Mouse (Mus musculus) erythroblast, embryonic 14.5 days (primary cell): ENCODE data around the gene Olfr371. TPM values are rescaled to one million over a fixed set of nuclear protein-coding genes. Genes with fewer than 3 reads are reported as not detected.

Source experiments
- H3K27me3 ChIP-seq: 2 replicates; pipeline ENCODE4 v1.6.1; 2012; ENCODE audit warnings: inconsistent platforms; ENCODE audit not compliant: control insufficient read depth
- H3K36me3 ChIP-seq: 2 replicates; pipeline ENCODE4 v1.6.1; 2012; ENCODE audit warnings: mild to moderate bottlenecking, inconsistent platforms; ENCODE audit not compliant: control insufficient read depth
- H3K4me1 ChIP-seq: 2 replicates; pipeline ENCODE4 v1.6.1; 2012; ENCODE audit warnings: inconsistent platforms; ENCODE audit not compliant: control insufficient read depth
- H3K4me3 ChIP-seq: replicated peaks from 2 replicates; pipeline ENCODE3; 2012; ENCODE audit warnings: moderate library complexity, mild to moderate bottlenecking, inconsistent platforms
- H3K9me3 ChIP-seq: 2 replicates; pipeline ENCODE4 v1.6.1; 2012; ENCODE audit warnings: low read length, inconsistent platforms, mixed read lengths; ENCODE audit not compliant: control insufficient read depth
- GATA1 ChIP-seq: IDR thresholded peaks from 2 replicates; pipeline ENCODE4 v1.6.1; 2012; ENCODE audit warnings: low read length, inconsistent platforms, mixed read lengths
- TAL1 ChIP-seq: IDR thresholded peaks from 3 replicates; pipeline ENCODE4 v1.6.1; 2012; ENCODE audit warnings: low read length, inconsistent platforms, mixed read lengths
- polyA plus RNA-seq: library from polyadenylated mRNA; stranded (reverse); fragments of >175 nt; gene quantifications from 2 replicates; pipeline ENCODE4 v1.2.3, GENCODE M21; 2012

Olfr371 gene
- polyA plus RNA-seq = not detected in 2 replicates

- H3K9me3 ChIP-seq = no peaks in the 10 kb centered on the region
- H3K4me1 ChIP-seq = no peaks in the 10 kb centered on the region
- no peaks in the 10 kb centered on the region for H3K36me3 ChIP-seq
- H3K27me3 ChIP-seq = peaks cover 4% of the 10 kb centered on the region
- H3K4me3 ChIP-seq = no peak within 1 kb of the TSS
- TF ChIP-seq GATA1 (no peak), TAL1 (no peak)
Measured at GRCm38 (mm10) chr8:85225688-85226087, at the start of gene Olfr371. Olfr371 (plus strand) TSS chr8:85225988.

- Histone ChIP-seq H3K4me1 (no peaks in the 10 kb centered on the region), H3K9me3 (no peaks in the 10 kb centered on the region), H3K4me3 (no peak overlapping the region), H3K36me3 (no peaks in the 10 kb centered on the region), H3K27me3 (no peaks in the 10 kb centered on the region)
- TF ChIP-seq GATA1 = no peak
- TF ChIP-seq TAL1 = no peak
Measured at GRCm38 (mm10) chr8:85192346-85192745, 33.4 kb upstream of the Olfr371 start.

GRCm38 (mm10) chr8:85220220-85220619 is 5.6 kb upstream of the Olfr371 start:
- TF ChIP-seq GATA1 (no peak), TAL1 (no peak)
- no peaks in the 10 kb centered on the region for H3K36me3 ChIP-seq

GRCm38 (mm10) chr8:85220992-85221391 is 4.8 kb upstream of the Olfr371 start:
- peaks cover 4% of the 10 kb centered on the region for H3K27me3 ChIP-seq
- TF ChIP-seq GATA1 (no peak), TAL1 (no peak)
- no peak overlapping the region for H3K4me3 ChIP-seq

More at GRCm38 (mm10) chr8:85220220-85220619, 5.6 kb upstream of the Olfr371 start:
- no peaks in the 10 kb centered on the region for H3K9me3 ChIP-seq
- no peak overlapping the region for H3K4me3 ChIP-seq
- H3K4me1 ChIP-seq = no peaks in the 10 kb centered on the region
- peaks cover 2% of the 10 kb centered on the region; the same call in 1 of the 2 replicates for H3K27me3 ChIP-seq

GRCm38 (mm10) chr8:85227297-85227696 is 1.5 kb downstream of the Olfr371 start:
- H3K36me3 ChIP-seq = no peaks in the 10 kb centered on the region
- TF ChIP-seq TAL1 (no peak), GATA1 (no peak)
- peaks cover 2% of the 10 kb centered on the region; the same call in 1 of the 2 replicates for H3K27me3 ChIP-seq
- H3K9me3 ChIP-seq = no peaks in the 10 kb centered on the region
- no peaks in the 10 kb centered on the region for H3K4me1 ChIP-seq
- no peak overlapping the region for H3K4me3 ChIP-seq

More at GRCm38 (mm10) chr8:85220992-85221391, 4.8 kb upstream of the Olfr371 start:
- no peaks in the 10 kb centered on the region for H3K9me3 ChIP-seq
- no peaks in the 10 kb centered on the region for H3K4me1 ChIP-seq
- H3K36me3 ChIP-seq = no peaks in the 10 kb centered on the region

Other genes starting within 250 kb of the Olfr371 start
- gene Junb, start 247.3 kb upstream of the Olfr371 start, polyA plus RNA-seq = 9.6 and 10.3 TPM in 2 replicates
- gene Hook2, start 235.4 kb upstream of the Olfr371 start, polyA plus RNA-seq = 0.46 and 0.58 TPM in 2 replicates
- not detected in 2 replicates for gene Best2, start 211.5 kb upstream of the Olfr371 start, polyA plus RNA-seq
- 18.6 and 31.0 TPM in 2 replicates for gene Asna1, start 200.7 kb upstream of the Olfr371 start, polyA plus RNA-seq
- gene Trir, start 199.2 kb upstream of the Olfr371 start, polyA plus RNA-seq = 77.0 and 92.3 TPM in 2 replicates
- gene Tnpo2, start 189.1 kb upstream of the Olfr371 start, polyA plus RNA-seq = 1.7 and 1.8 TPM in 2 replicates
- gene Fbxw9, start 165.9 kb upstream of the Olfr371 start, polyA plus RNA-seq = 0.54 and 0.63 TPM in 2 replicates
- 0.37 TPM in 1 of 2 replicates, not detected in the other for gene Gm5741, start 158.0 kb upstream of the Olfr371 start, polyA plus RNA-seq
- 2.0 and 2.1 TPM in 2 replicates for gene Dhps, start 154.2 kb upstream of the Olfr371 start, polyA plus RNA-seq
- 0.28 and 1.5 TPM in 2 replicates for gene Wdr83os, start 145.2 kb upstream of the Olfr371 start, polyA plus RNA-seq
- gene Wdr83, start 144.7 kb upstream of the Olfr371 start, polyA plus RNA-seq = 2.7 and 4.7 TPM in 2 replicates
- gene Man2b1, start 142.7 kb upstream of the Olfr371 start, polyA plus RNA-seq = 0.13 and 0.27 TPM in 2 replicates
- 0.01 TPM in 1 of 2 replicates, not detected in the other for gene Zfp791, start 102.9 kb upstream of the Olfr371 start, polyA plus RNA-seq
- not detected in 2 replicates for gene Cks1brt, start 74.1 kb upstream of the Olfr371 start, polyA plus RNA-seq
- gene Orc6, start 73.6 kb downstream of the Olfr371 start, polyA plus RNA-seq = 0.90 and 2.3 TPM in 2 replicates
- gene Vps35, start 73.8 kb downstream of the Olfr371 start, polyA plus RNA-seq = 0.55 and 0.61 TPM in 2 replicates
- 8.6 and 10.8 TPM in 2 replicates for gene Mylk3, start 160.4 kb downstream of the Olfr371 start, polyA plus RNA-seq
- 2.1 and 2.7 TPM in 2 replicates for gene 4921524J17Rik, start 206.8 kb downstream of the Olfr371 start, polyA plus RNA-seq